Mouse (Mus musculus): ENCODE results near the gene Pidd1. TPM values are rescaled to one million over a fixed set of nuclear protein-coding genes. Genes with fewer than 3 reads are reported as not detected.

The Pidd1 gene
- polyA plus RNA-seq, 1 experiment from 2014 or later, result 7.3 TPM

- Histone ChIP-seq H3K36me3 (ENCODE audit: control insufficient read depth, insufficient read depth, low read length) (peaks cover 4% of the 10 kb centered on the region; the same call in 1 of the 2 replicates), H3K4me3 (ENCODE audit: low read length) (peak overlapping the region; percentile 60), H3K4me1 (ENCODE audit: control insufficient read depth, insufficient read depth, low read length) (peaks cover 28% of the 10 kb centered on the region), H3K9me3 (ENCODE audit: control insufficient read depth, low read length) (no peaks in the 10 kb centered on the region), H3K27me3 (replicated peaks; ENCODE audit: control insufficient read depth, insufficient read depth, low read length) (peaks cover 25% of the 10 kb centered on the region), H3K9ac (ENCODE audit: low read depth, low read length) (peak overlapping the region; percentile 77), H3K27ac (ENCODE audit: low read length) (peak overlapping the region; percentile 9), H3K4me2 (ENCODE audit: low read depth, low read length) (peak overlapping the region; percentile 94)
- 0 out of 2 replicates have a peak, but pooled peaks have one; percentile 9 for ATAC-seq
- WGBS, result 3% methylated on average over 59 of the region's 59 CpGs
Observed at GRCm38 (mm10) chr7:141461521-141462332, 17.9 kb upstream of the Pidd1 start.

GRCm38 (mm10) chr7:141460391-141461113, 16.7 kb upstream of the Pidd1 start, which contains the start of gene Cracr2b:
TSS of gene Cracr2b (plus strand) at chr7:141461094.
- 57% methylated on average over 15 of the region's 15 CpGs for WGBS
- peak within 1 kb of the TSS; percentile 32 for H3K27ac ChIP-seq (ENCODE audit: low read length)
- no peaks in the 10 kb centered on the region for H3K9me3 ChIP-seq (ENCODE audit: control insufficient read depth, low read length)

GRCm38 (mm10) chr7:141460001-141460390, 16.2 kb upstream of the Pidd1 start:
- ATAC-seq, result no peak
- WGBS, result 55% methylated on average over 5 of the region's 5 CpGs
- peaks cover 4% of the 10 kb centered on the region; the same call in 1 of the 2 replicates for H3K36me3 ChIP-seq (ENCODE audit: control insufficient read depth, insufficient read depth, low read length)
- H3K9me3 ChIP-seq (ENCODE audit: control insufficient read depth, low read length), result no peaks in the 10 kb centered on the region
- H3K27me3 ChIP-seq (replicated peaks; ENCODE audit: control insufficient read depth, insufficient read depth, low read length), result peaks cover 21% of the 10 kb centered on the region
- no peak overlapping the region for H3K4me2 ChIP-seq (ENCODE audit: low read depth, low read length)
- peak overlapping the region; percentile 32 for H3K27ac ChIP-seq (ENCODE audit: low read length)
- H3K9ac ChIP-seq (ENCODE audit: low read depth, low read length), result no peak overlapping the region
- H3K4me3 ChIP-seq (ENCODE audit: low read length), result no peak overlapping the region
- H3K4me1 ChIP-seq (ENCODE audit: control insufficient read depth, insufficient read depth, low read length), result peaks cover 33% of the 10 kb centered on the region

More at GRCm38 (mm10) chr7:141460391-141461113, 16.7 kb upstream of the Pidd1 start, which contains the start of gene Cracr2b:
- peaks cover 4% of the 10 kb centered on the region; the same call in 1 of the 2 replicates for H3K36me3 ChIP-seq (ENCODE audit: control insufficient read depth, insufficient read depth, low read length)
- peak within 1 kb of the TSS; percentile 77 for H3K9ac ChIP-seq (ENCODE audit: low read depth, low read length)
- H3K4me2 ChIP-seq (ENCODE audit: low read depth, low read length), result peak within 1 kb of the TSS; percentile 94
- no peak for ATAC-seq
- H3K4me3 ChIP-seq (ENCODE audit: low read length), result peak within 1 kb of the TSS; percentile 60
- peaks cover 33% of the 10 kb centered on the region for H3K4me1 ChIP-seq (ENCODE audit: control insufficient read depth, insufficient read depth, low read length)
- peaks cover 25% of the 10 kb centered on the region for H3K27me3 ChIP-seq (replicated peaks; ENCODE audit: control insufficient read depth, insufficient read depth, low read length)

- no peak for ATAC-seq
- Histone ChIP-seq H3K4me3 (ENCODE audit: low read length) (no peak overlapping the region), H3K27ac (ENCODE audit: low read length) (peak overlapping the region; percentile 32; the same call in 1 of the 2 replicates), H3K4me1 (ENCODE audit: control insufficient read depth, insufficient read depth, low read length) (peaks cover 36% of the 10 kb centered on the region), H3K4me2 (ENCODE audit: low read depth, low read length) (no peak overlapping the region), H3K36me3 (ENCODE audit: control insufficient read depth, insufficient read depth, low read length) (peaks cover 4% of the 10 kb centered on the region; the same call in 1 of the 2 replicates), H3K9me3 (ENCODE audit: control insufficient read depth, low read length) (no peaks in the 10 kb centered on the region), H3K9ac (ENCODE audit: low read depth, low read length) (no peak overlapping the region), H3K27me3 (replicated peaks; ENCODE audit: control insufficient read depth, insufficient read depth, low read length) (peaks cover 17% of the 10 kb centered on the region)
- WGBS, result 89% methylated on average over 17 of the region's 17 CpGs
Observed at GRCm38 (mm10) chr7:141459301-141459711, 15.5 kb upstream of the Pidd1 start.

GRCm38 (mm10) chr7:141458661-141459060, 14.8 kb upstream of the Pidd1 start:
- no peak overlapping the region for H3K9ac ChIP-seq (ENCODE audit: low read depth, low read length)
- H3K36me3 ChIP-seq (ENCODE audit: control insufficient read depth, insufficient read depth, low read length), result peaks cover 4% of the 10 kb centered on the region; the same call in 1 of the 2 replicates
- H3K4me1 ChIP-seq (ENCODE audit: control insufficient read depth, insufficient read depth, low read length), result peaks cover 36% of the 10 kb centered on the region
- H3K4me3 ChIP-seq (ENCODE audit: low read length), result no peak overlapping the region
- no peak overlapping the region for H3K4me2 ChIP-seq (ENCODE audit: low read depth, low read length)
- ATAC-seq, result no peak
- peaks cover 12% of the 10 kb centered on the region for H3K27me3 ChIP-seq (replicated peaks; ENCODE audit: control insufficient read depth, insufficient read depth, low read length)
- H3K27ac ChIP-seq (ENCODE audit: low read length), result no peak overlapping the region
- 93% methylated on average over 11 of the region's 11 CpGs for WGBS
- H3K9me3 ChIP-seq (ENCODE audit: control insufficient read depth, low read length), result no peaks in the 10 kb centered on the region

GRCm38 (mm10) chr7:141457986-141458660, 14.3 kb upstream of the Pidd1 start:
- no peak overlapping the region for H3K4me3 ChIP-seq (ENCODE audit: low read length)
- 71% methylated on average over 15 of the region's 15 CpGs for WGBS
- ATAC-seq, result no peak
- H3K27me3 ChIP-seq (replicated peaks; ENCODE audit: control insufficient read depth, insufficient read depth, low read length), result peaks cover 8% of the 10 kb centered on the region
- peaks cover 36% of the 10 kb centered on the region for H3K4me1 ChIP-seq (ENCODE audit: control insufficient read depth, insufficient read depth, low read length)
- no peak overlapping the region for H3K27ac ChIP-seq (ENCODE audit: low read length)
- H3K9ac ChIP-seq (ENCODE audit: low read depth, low read length), result no peak overlapping the region
- H3K4me2 ChIP-seq (ENCODE audit: low read depth, low read length), result no peak overlapping the region
- peaks cover 4% of the 10 kb centered on the region; the same call in 1 of the 2 replicates for H3K36me3 ChIP-seq (ENCODE audit: control insufficient read depth, insufficient read depth, low read length)
- no peaks in the 10 kb centered on the region for H3K9me3 ChIP-seq (ENCODE audit: control insufficient read depth, low read length)

GRCm38 (mm10) chr7:141457236-141457635, 13.4 kb upstream of the Pidd1 start:
- Histone ChIP-seq H3K4me3 (ENCODE audit: low read length) (no peak overlapping the region), H3K27ac (ENCODE audit: low read length) (no peak overlapping the region), H3K4me1 (ENCODE audit: control insufficient read depth, insufficient read depth, low read length) (peaks cover 33% of the 10 kb centered on the region), H3K36me3 (ENCODE audit: control insufficient read depth, insufficient read depth, low read length) (peaks cover 4% of the 10 kb centered on the region; the same call in 1 of the 2 replicates), H3K9ac (ENCODE audit: low read depth, low read length) (no peak overlapping the region), H3K27me3 (replicated peaks; ENCODE audit: control insufficient read depth, insufficient read depth, low read length) (peaks cover 5% of the 10 kb centered on the region), H3K4me2 (ENCODE audit: low read depth, low read length) (no peak overlapping the region), H3K9me3 (ENCODE audit: control insufficient read depth, low read length) (no peaks in the 10 kb centered on the region)
- ATAC-seq, result no peak
- 95% methylated on average over 14 of the region's 14 CpGs for WGBS

- Histone ChIP-seq H3K4me3 (ENCODE audit: low read length) (no peak overlapping the region), H3K27me3 (replicated peaks; ENCODE audit: control insufficient read depth, insufficient read depth, low read length) (peaks cover 5% of the 10 kb centered on the region), H3K4me1 (ENCODE audit: control insufficient read depth, insufficient read depth, low read length) (peaks cover 29% of the 10 kb centered on the region), H3K27ac (ENCODE audit: low read length) (no peak overlapping the region), H3K9me3 (ENCODE audit: control insufficient read depth, low read length) (no peaks in the 10 kb centered on the region), H3K9ac (ENCODE audit: low read depth, low read length) (no peak overlapping the region), H3K36me3 (ENCODE audit: control insufficient read depth, insufficient read depth, low read length) (peaks cover 4% of the 10 kb centered on the region; the same call in 1 of the 2 replicates), H3K4me2 (ENCODE audit: low read depth, low read length) (no peak overlapping the region)
- no peak for ATAC-seq
- 87% methylated on average over 6 of the region's 6 CpGs for WGBS
Observed at GRCm38 (mm10) chr7:141456739-141457138, 12.9 kb upstream of the Pidd1 start.

All from intestine, embryonic 16.5 days (tissue).